Mouse (Mus musculus): ENCODE data around the gene Fcgr3.
"Not testable (repeated sequence)": the region's sequence is repeated elsewhere in the genome, so short reads cannot be mapped to it uniquely, and the experiment has no call there.

Gene Fcgr3

GRCm38 (mm10) chr1:171085718-171086117 lies 21.0 kb upstream of the Fcgr3 start:
- no peak for DNase-seq (ENCODE audit: low spot score)

GRCm38 (mm10) chr1:171081512-171082231 lies 16.9 kb upstream of the Fcgr3 start:
- not testable (repeated sequence) for DNase-seq (ENCODE audit: low spot score)

GRCm38 (mm10) chr1:171079825-171080224 lies 15.1 kb upstream of the Fcgr3 start:
- not testable (repeated sequence) for DNase-seq (ENCODE audit: low spot score)

GRCm38 (mm10) chr1:171079345-171079744 lies 14.6 kb upstream of the Fcgr3 start:
- DNase-seq (ENCODE audit: low spot score): not testable (repeated sequence)

GRCm38 (mm10) chr1:171078419-171078818 lies 13.7 kb upstream of the Fcgr3 start:
- not testable (repeated sequence) for DNase-seq (ENCODE audit: low spot score)

GRCm38 (mm10) chr1:171077955-171078354 lies 13.2 kb upstream of the Fcgr3 start:
- DNase-seq (ENCODE audit: low spot score): not testable (repeated sequence)

- not testable (repeated sequence) for DNase-seq (ENCODE audit: low spot score)
Measured at GRCm38 (mm10) chr1:171077192-171077591, 12.5 kb upstream of the Fcgr3 start.

- DNase-seq (ENCODE audit: low spot score): not testable (repeated sequence)
Measured at GRCm38 (mm10) chr1:171076176-171076575, 11.4 kb upstream of the Fcgr3 start.

- not testable (repeated sequence) for DNase-seq (ENCODE audit: low spot score)
Measured at GRCm38 (mm10) chr1:171074283-171074682, 9.5 kb upstream of the Fcgr3 start.

- not testable (repeated sequence) for DNase-seq (ENCODE audit: low spot score)
Measured at GRCm38 (mm10) chr1:171072217-171072616, 7.5 kb upstream of the Fcgr3 start.

- not testable (repeated sequence) for DNase-seq (ENCODE audit: low spot score)
Measured at GRCm38 (mm10) chr1:171071726-171072125, 7.0 kb upstream of the Fcgr3 start.

GRCm38 (mm10) chr1:171070879-171071278 lies 6.1 kb upstream of the Fcgr3 start:
- DNase-seq (ENCODE audit: low spot score): not testable (repeated sequence)

GRCm38 (mm10) chr1:171069508-171069907 lies 4.8 kb upstream of the Fcgr3 start:
- not testable (repeated sequence) for DNase-seq (ENCODE audit: low spot score)

- DNase-seq (ENCODE audit: low spot score): not testable (repeated sequence)
Measured at GRCm38 (mm10) chr1:171067928-171068327, 3.2 kb upstream of the Fcgr3 start.

- not testable (repeated sequence) for DNase-seq (ENCODE audit: low spot score)
Measured at GRCm38 (mm10) chr1:171066583-171066982, 1.8 kb upstream of the Fcgr3 start.

- peak; percentile 18 for DNase-seq (ENCODE audit: low spot score)
Measured at GRCm38 (mm10) chr1:171065768-171066167, 1.0 kb upstream of the Fcgr3 start.

GRCm38 (mm10) chr1:171065243-171065587 lies 480 bp upstream of the Fcgr3 start:
- DNase-seq (ENCODE audit: low spot score): peak; percentile 52

- peak; percentile 22 for DNase-seq (ENCODE audit: low spot score)
Measured at GRCm38 (mm10) chr1:171063569-171064490, 905 bp downstream of the Fcgr3 start.

GRCm38 (mm10) chr1:171061566-171061965 lies 3.2 kb downstream of the Fcgr3 start:
- DNase-seq (ENCODE audit: low spot score): no peak

GRCm38 (mm10) chr1:171060392-171060791 lies 4.3 kb downstream of the Fcgr3 start:
- peak; percentile 50 for DNase-seq (ENCODE audit: low spot score)

- no peak for DNase-seq (ENCODE audit: low spot score)
Measured at GRCm38 (mm10) chr1:171059203-171059602, 5.5 kb downstream of the Fcgr3 start.

- no peak for DNase-seq (ENCODE audit: low spot score)
Measured at GRCm38 (mm10) chr1:171057253-171057652, 7.5 kb downstream of the Fcgr3 start.

GRCm38 (mm10) chr1:171053305-171053704 lies 11.4 kb downstream of the Fcgr3 start:
- no peak for DNase-seq (ENCODE audit: low spot score)
